Mouse (Mus musculus) kidney, adult 2 months (tissue): ENCODE results near the gene Pigw.

Source experiments
- CTCF ChIP-seq: fragments of 200-500 bp; conservative IDR thresholded peaks from 2 replicates; pipeline ENCODE4 v1.5.1; 2011; ENCODE audit warnings: low read depth, mild to moderate bottlenecking, control low read depth, low read length, moderate library complexity, mixed read lengths; ENCODE audit not compliant: insufficient read depth, insufficient read length
- POLR2A ChIP-seq: fragments of 200-500 bp; IDR thresholded peaks from one replicate; pipeline ENCODE4 v1.6.1; 2011; ENCODE audit warnings: low read depth, low read length, control low read depth

- no peak for TF ChIP-seq CTCF
- TF ChIP-seq POLR2A = no peak
These were observed 51.3 kb downstream of the Pigw start, which contains the start of gene Dhrs11 for GRCm38 (mm10) chr11:84828516-84829399.
